Mouse (Mus musculus) testis, postnatal 14 days (tissue): ENCODE data around the gene Pzp.

Source experiments
- DNase-seq: peaks from one replicate; pipeline ENCODE4 v3.0.0; 2021; ENCODE audit warnings: low spot score

Pzp gene

DNA sequence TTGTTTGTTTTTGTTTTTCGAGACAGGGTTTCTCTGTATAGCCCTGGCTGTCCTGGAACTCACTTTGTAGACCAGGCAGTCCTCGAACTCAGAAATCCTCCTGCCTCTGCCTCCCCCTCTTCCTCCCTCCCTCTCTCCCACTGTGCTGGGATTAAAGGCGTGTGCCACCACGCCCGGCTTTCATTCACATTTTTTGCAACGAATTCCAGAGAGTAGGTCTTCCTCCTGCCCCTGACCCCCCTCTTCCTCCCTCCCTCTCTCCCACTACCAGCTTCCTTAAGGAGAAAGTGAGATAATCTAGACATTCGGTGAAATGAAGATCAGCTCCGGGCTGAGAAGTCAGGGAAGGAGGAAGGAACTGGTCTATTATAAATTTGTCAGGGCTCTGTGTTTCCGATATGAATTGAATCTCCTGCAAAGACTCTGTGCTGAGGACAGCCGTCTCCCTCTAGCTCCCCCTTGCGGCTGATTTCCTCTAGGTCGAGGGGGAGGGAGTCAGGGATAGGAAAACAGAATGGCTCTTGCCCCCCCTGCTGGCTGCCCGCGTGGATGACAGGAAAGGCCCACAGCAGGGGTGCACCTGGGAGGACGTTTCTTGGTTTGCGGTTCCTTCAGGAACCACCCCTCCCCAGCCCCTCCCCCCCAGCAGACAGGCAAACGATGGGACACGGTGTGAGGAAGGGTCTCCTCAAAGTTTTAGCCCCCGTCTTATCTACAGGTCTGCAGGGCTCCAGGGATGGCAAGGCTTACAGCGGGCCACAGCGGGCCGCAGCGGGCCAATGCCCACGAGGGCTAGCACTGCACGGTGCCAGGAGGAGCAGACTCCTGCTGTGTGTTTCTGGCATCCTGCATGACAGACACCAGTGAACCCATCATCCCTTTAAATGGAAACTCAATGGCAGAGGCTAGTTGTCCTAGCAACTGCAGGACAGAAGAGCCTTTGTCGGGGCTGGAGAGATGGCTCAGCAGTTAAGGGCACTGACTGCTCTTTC is 46.8 kb downstream of the Pzp start:
- peak; percentile 91 for DNase-seq

- DNase-seq, result no peak
These were observed 49.0 kb downstream of the Pzp start for GRCm38 (mm10) chr6:128477495-128477894.

DNA sequence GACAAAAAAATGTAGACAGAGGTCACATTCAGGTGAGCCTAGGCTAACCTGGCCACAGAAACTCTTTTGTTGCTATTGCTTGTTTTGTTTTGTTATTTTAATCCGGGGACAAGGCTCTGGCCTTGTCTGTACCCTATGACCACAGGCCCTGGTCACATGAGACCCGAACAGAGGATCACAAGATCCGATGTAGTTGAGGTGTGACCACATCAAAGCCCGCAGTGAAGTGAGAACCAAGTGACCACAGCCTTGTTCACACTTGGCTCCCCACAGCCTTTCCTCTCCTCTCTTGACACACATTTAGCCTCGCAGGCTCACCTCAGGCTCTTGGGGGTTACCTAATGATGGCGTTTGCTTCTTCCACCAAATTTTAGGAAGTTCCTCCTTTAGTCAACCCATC is 52.4 kb downstream of the Pzp start:
- no peak for DNase-seq

DNA sequence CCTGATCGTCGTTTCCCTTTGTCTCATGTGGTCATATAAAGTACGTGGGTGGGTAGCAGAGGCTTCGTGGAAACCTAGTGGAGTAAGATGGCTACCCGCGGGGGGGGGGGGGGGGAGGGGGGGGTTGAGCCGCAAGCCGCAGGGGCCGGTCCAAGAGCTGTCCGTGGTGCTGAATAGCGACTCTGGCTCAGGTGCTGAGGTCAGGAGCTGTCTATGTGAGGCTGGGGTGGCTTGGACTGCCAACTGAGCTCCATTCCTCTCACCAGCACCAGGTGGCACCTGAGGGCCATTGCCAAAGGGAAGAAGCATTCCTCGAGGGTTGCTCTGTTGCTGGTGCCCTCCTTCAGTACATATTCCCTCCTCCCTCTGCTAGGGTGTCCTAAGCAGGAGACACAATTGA is 57.1 kb downstream of the Pzp start:
- peak; percentile 40 for DNase-seq

DNA sequence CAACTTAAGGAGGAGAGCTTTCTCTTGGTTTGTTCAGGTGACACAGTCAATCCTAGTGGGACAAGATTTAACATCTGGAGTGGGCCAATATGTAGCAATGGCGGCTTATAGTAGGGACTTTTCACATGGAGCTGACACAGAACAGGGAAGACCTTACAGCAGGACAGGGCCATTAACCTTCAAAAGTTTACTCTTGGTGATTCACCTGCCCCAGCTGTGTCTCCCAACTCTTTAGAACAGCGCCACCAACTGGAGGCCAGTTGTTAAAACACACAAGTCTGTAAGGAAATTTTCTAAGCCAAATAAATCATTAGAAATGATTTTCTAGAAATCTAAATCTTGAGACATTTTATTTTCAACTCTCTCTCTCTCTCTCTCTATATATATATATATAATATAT is 59.2 kb downstream of the Pzp start:
- no peak for DNase-seq

- DNase-seq, result no peak
These were observed 60.0 kb downstream of the Pzp start for GRCm38 (mm10) chr6:128466563-128466962.

GRCm38 (mm10) chr6:128466043-128466442 is 60.5 kb downstream of the Pzp start:
- DNase-seq, result no peak

- no peak for DNase-seq
These were observed 61.5 kb downstream of the Pzp start for GRCm38 (mm10) chr6:128464996-128465395.

GRCm38 (mm10) chr6:128461606-128462005 is 64.9 kb downstream of the Pzp start:
- no peak for DNase-seq

DNA sequence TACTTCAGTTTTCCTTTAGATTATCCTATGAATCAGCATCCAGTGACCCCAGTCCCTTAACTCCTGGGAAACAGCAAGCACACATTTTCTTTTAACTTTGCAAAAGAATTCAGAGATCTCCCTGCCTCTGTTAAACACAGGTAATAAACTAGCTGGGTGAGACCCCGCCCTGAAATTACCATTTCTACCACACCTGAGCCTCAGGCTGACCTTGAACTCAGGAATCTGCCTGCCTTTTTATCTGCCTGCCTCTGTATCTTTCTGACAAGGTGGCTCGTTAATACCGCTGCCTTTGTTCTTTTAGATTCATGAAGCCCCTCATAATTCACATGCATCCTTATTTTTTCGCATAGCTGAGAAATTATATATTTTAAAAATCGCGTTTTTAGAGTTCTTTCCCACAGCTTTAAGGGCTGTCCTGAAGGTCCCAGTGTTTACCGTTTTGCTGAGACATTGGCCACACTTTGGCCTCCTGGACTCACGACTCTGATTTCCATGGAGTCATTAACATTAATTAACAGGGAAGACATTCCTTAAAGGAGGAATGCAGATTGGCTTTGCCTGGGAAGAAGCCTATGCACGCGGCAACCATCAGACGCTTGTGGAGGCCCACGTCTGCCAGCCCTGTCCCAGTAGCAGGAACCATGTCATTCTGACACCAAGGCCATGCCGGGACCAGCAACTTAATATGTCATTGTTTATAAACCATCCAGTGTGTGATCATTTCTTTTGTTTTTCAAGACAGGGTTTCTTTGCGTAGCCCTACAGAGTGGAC is 65.6 kb downstream of the Pzp start:
- no peak for DNase-seq

DNA sequence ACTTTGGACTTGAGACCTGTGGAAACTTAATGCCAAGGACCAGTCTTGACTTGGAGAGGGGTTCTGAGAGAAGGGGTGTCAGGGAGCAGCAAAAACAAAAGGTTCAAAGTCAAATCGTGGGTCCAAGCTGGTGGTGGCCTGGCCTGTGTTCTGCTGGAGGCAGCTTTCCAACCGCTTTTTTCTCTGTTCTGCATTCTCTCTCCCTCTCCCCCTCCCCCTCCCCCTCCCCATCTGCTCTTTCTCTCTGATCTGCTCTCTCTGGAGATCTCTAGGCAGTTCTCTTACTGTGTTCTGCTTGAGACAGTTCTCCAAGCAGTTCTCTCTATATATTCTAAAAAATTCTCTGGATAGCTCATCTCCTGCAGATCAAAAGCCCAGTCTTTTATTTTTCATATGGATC is 66.2 kb downstream of the Pzp start:
- no peak for DNase-seq

DNA sequence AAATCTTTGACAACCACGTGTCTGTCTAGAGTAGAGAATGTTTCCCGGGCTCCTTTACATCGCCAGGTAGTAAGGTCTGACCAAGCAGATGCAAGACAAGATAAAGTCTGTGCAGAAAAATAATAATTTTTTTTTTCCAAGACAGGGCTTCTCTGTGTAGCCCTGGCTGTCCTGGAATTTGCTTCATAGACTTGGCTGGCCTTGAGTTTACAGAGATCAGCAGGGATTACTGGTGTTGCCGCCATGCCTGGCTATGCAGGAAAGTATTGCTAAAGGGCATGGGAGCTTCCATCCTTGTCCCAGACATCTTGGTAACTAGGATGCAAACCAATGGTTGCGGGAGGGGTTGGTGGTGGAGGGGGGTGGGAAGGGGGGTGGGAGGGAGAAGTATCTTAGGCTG is 69.3 kb downstream of the Pzp start:
- DNase-seq, result no peak

DNA sequence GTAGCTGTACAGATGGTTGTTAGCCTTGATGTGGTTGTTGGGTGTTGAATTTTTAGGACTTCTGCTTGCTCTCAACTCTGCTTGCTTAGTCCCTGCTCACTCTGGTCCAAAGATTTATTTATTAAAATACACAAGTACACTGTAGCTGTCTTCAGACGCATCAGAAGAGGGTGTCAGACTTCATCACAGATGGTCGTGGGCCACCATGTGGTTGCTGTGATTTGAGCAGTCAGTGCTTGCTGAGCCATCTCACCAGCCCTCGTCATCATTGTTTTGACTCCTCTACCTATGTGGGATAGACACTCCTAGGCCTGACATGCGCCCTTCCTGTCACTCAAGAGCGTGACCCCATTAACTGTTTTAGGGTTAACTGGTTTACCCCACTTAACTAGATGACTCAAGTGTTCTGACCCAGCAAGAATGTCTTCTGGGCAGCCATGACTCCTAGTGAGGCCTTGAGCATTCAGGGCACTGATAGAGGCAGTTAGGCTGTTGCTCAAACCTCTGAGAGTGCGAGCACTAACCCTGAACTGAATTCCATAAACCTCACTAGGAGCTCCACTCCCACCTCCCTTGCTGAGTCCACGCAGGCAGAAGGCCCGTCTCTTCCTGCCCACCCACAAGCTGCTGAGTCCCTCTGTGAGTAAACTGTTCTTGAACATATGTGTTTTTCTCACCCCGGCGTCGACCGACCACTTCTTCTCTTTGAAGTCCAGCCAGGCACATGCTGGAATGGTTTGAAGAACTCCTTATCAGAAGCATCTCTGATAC is 70.5 kb downstream of the Pzp start:
- DNase-seq, result no peak

DNA sequence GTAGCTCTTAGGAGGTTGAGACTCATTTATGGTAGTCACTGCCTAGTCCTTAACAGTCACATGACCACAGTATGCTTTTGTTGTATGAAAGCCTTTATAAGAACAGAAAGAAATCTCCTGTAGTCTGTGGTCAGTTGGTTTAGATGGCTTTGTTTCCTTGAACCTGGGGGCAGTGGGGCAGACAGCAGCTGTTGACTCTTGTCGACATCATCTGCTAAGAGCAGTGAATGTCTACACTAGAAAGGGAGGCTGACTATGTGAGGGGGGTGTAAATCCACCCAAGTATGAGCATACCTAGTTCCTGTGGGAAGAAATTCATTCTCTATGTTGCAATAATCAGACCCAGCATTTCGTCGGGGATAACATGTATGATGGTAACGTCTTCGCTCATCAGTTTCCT is 79.5 kb downstream of the Pzp start:
- no peak for DNase-seq

GRCm38 (mm10) chr6:128445761-128446535 is 80.6 kb downstream of the Pzp start:
- no peak for DNase-seq

- DNase-seq, result no peak
These were observed 86.3 kb downstream of the Pzp start for GRCm38 (mm10) chr6:128440238-128440637.

DNA sequence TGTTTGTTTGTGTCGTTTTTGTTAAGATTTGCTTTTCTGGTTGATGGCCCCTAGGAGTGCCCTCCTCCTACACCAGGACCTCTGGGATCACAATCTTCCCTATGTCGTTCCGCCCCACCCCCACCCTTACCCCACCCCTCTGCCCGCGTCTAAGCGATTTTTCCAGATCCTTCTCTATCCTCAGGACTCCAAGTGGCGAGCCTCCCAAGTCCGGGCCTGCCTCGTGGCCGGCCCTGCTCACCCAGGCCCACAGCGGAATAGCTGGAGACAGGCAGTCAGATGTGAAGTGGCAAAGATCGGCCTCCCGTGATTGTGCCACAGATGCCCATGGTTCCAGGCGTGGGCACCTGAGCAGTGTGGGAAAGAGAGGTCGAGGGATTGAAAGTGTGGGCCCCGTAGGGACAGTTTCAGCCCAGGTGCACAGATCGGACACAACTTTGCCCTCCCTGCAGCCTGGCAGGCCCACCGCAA is 87.6 kb downstream of the Pzp start:
- DNase-seq, result peak; percentile 46

GRCm38 (mm10) chr6:128438317-128438870 is 88.1 kb downstream of the Pzp start, which contains the start of gene Fkbp4:
Fkbp4 (minus strand) TSS chr6:128438677.
- peak; percentile 93 for DNase-seq

- peak; percentile 75 for DNase-seq
These were observed 88.7 kb downstream of the Pzp start for GRCm38 (mm10) chr6:128437731-128438316.

DNA sequence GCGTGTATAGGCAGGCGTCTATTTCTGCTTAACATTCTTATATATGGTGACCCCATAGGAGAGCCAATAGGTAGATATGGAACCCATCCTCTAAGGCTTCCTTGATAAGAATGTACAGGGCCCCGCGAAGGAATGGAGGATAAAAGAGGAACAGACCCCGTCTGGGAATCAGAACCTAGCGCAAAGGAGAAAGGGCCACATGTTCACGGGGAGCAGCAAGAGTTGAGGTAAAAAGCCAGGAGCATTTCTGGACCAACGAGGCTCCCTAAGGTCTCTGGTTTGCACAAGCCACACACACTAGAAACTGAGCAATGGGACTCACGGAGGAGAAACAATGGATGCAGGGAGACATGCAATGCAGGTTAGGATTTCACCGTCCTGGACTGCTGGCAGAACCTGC is 89.2 kb downstream of the Pzp start:
- DNase-seq, result no peak
